Mouse (Mus musculus) cerebellum, adult 2 months (tissue): ENCODE data around the gene Gm5475.

Experiments used
- CTCF ChIP-seq: fragments of 200-500 bp; IDR thresholded peaks from 2 replicates; pipeline ENCODE4 v1.5.1; 2011; ENCODE audit warnings: low read depth, mild to moderate bottlenecking, control low read depth, low read length, moderate library complexity, borderline replicate concordance; ENCODE audit not compliant: insufficient read depth
- POLR2A ChIP-seq: fragments of 200-500 bp; IDR thresholded peaks from 2 replicates; pipeline ENCODE4 v1.6.1; 2011; ENCODE audit warnings: low read length, control low read depth, borderline replicate concordance; ENCODE audit not compliant: insufficient read depth

- TF ChIP-seq CTCF = no peak
- TF ChIP-seq POLR2A = no peak
These were observed 21.2 kb upstream of the Gm5475 start for GRCm38 (mm10) chr15:100400592-100401250.
